Mouse (Mus musculus) midbrain, embryonic 10.5 days (tissue): ENCODE data around the gene Morn1. TPM values are rescaled to one million over a fixed set of nuclear protein-coding genes. Genes with fewer than 3 reads are reported as not detected.
"Not testable (repeated sequence)": the region's sequence is repeated elsewhere in the genome, so short reads cannot be mapped to it uniquely, and the experiment has no call there.

Experiments used
- DNase-seq: peaks from one replicate; pipeline ENCODE4 v3.0.0-alpha.2; 2017; ENCODE audit warnings: low spot score
- H3K27ac ChIP-seq: fragments of 300-500 bp; sonication (generic); replicated peaks from 2 replicates; pipeline ENCODE4 v1.5.1; 2016; ENCODE audit warnings: mild to moderate bottlenecking
- H3K27me3 ChIP-seq: fragments of 300-500 bp; sonication (generic); 2 replicates; pipeline ENCODE4 v1.6.1; 2016; ENCODE audit warnings: low read depth, mild to moderate bottlenecking; ENCODE audit not compliant: poor library complexity, severe bottlenecking
- H3K36me3 ChIP-seq: fragments of 300-500 bp; sonication (generic); 2 replicates; pipeline ENCODE4 v1.6.1; 2016; ENCODE audit warnings: mild to moderate bottlenecking, moderate library complexity
- H3K4me1 ChIP-seq: fragments of 300-500 bp; sonication (generic); 2 replicates; pipeline ENCODE4 v1.6.1; 2016
- H3K4me3 ChIP-seq: fragments of 300-500 bp; sonication (generic); 2 replicates; pipeline ENCODE4 v1.5.1; 2016; ENCODE audit warnings: mild to moderate bottlenecking, moderate library complexity
- H3K9me3 ChIP-seq: fragments of 300-500 bp; sonication (generic); replicated peaks from 2 replicates; pipeline ENCODE4 v1.6.1; 2016; ENCODE audit warnings: mild to moderate bottlenecking
- WGBS: fragments of 180-500 bp; shearing (Covaris S2); methylation state at CpG from one replicate; pipeline ENCODE4 v1.1.7; 2016; 5-methylcytosine and 5-hydroxymethylcytosine counted together
- polyA plus RNA-seq: library from polyadenylated mRNA; unstranded; fragments of >200 nt; fragmentation: Nextera tagmentation; extraction: Ambion mirVana; gene quantifications from 2 replicates; pipeline ENCODE4 v1.2.1, GENCODE M21; 2016

Morn1 gene
- polyA plus RNA-seq, 1 experiment from 2014 or later = 5.1 TPM

GRCm38 (mm10) chr4:155066834-155067522 lies 19.4 kb upstream of the Morn1 start, which contains the start of gene Pex10:
Gene Pex10, plus strand, starts transcription at chr4:155067016.
- peaks cover 33% of the 10 kb centered on the region for H3K4me1 ChIP-seq
- peak within 1 kb of the TSS; percentile 82 for H3K4me3 ChIP-seq
- peak; percentile 98 for DNase-seq
- peaks cover 40% of the 10 kb centered on the region for H3K36me3 ChIP-seq
- H3K27ac ChIP-seq = peak within 1 kb of the TSS; percentile 87
- no peaks in the 10 kb centered on the region for H3K9me3 ChIP-seq
- under 1% methylated on average over 48 of the region's 48 CpGs for WGBS
- no peaks in the 10 kb centered on the region for H3K27me3 ChIP-seq

GRCm38 (mm10) chr4:155068357-155068972 lies 17.9 kb upstream of the Morn1 start:
- no peak for DNase-seq
- no peaks in the 10 kb centered on the region for H3K9me3 ChIP-seq
- WGBS = 95% methylated on average over 20 of the region's 20 CpGs
- H3K27ac ChIP-seq = no peak overlapping the region
- peak overlapping the region; percentile 82 for H3K4me3 ChIP-seq
- H3K4me1 ChIP-seq = peaks cover 33% of the 10 kb centered on the region
- no peaks in the 10 kb centered on the region for H3K27me3 ChIP-seq
- peaks cover 54% of the 10 kb centered on the region for H3K36me3 ChIP-seq

GRCm38 (mm10) chr4:155069191-155069590 lies 17.2 kb upstream of the Morn1 start:
- Histone ChIP-seq H3K9me3 (no peaks in the 10 kb centered on the region), H3K36me3 (peaks cover 62% of the 10 kb centered on the region), H3K27ac (no peak overlapping the region), H3K4me1 (peaks cover 33% of the 10 kb centered on the region), H3K4me3 (no peak overlapping the region; the same call in 1 of the 2 replicates), H3K27me3 (no peaks in the 10 kb centered on the region)
- DNase-seq = no peak
- 91% methylated on average over 6 of the region's 6 CpGs for WGBS

- Histone ChIP-seq H3K36me3 (peaks cover 72% of the 10 kb centered on the region), H3K27me3 (no peaks in the 10 kb centered on the region), H3K4me1 (peaks cover 33% of the 10 kb centered on the region), H3K27ac (no peak overlapping the region), H3K4me3 (no peak overlapping the region), H3K9me3 (no peaks in the 10 kb centered on the region)
- WGBS = 94% methylated on average over 13 of the region's 13 CpGs
- no peak for DNase-seq
These were observed 16.2 kb upstream of the Morn1 start for GRCm38 (mm10) chr4:155070199-155070598.

- Histone ChIP-seq H3K27me3 (no peaks in the 10 kb centered on the region), H3K27ac (no peak overlapping the region), H3K4me1 (peaks cover 29% of the 10 kb centered on the region), H3K36me3 (peaks cover 79% of the 10 kb centered on the region), H3K9me3 (no peaks in the 10 kb centered on the region), H3K4me3 (no peak overlapping the region)
- DNase-seq = no peak
- 92% methylated on average over 5 of the region's 5 CpGs for WGBS
These were observed 15.5 kb upstream of the Morn1 start for GRCm38 (mm10) chr4:155070921-155071320.

GRCm38 (mm10) chr4:155074418-155074817 lies 12.0 kb upstream of the Morn1 start:
- DNase-seq = no peak
- WGBS = 91% methylated on average over 9 of the region's 9 CpGs
- H3K36me3 ChIP-seq = peaks cover 98% of the 10 kb centered on the region
- no peak overlapping the region for H3K27ac ChIP-seq
- H3K4me3 ChIP-seq = no peak overlapping the region
- H3K4me1 ChIP-seq = no peaks in the 10 kb centered on the region
- no peaks in the 10 kb centered on the region for H3K27me3 ChIP-seq
- no peaks in the 10 kb centered on the region for H3K9me3 ChIP-seq

GRCm38 (mm10) chr4:155075137-155075536 lies 11.2 kb upstream of the Morn1 start:
- no peaks in the 10 kb centered on the region for H3K9me3 ChIP-seq
- H3K27ac ChIP-seq = no peak overlapping the region
- H3K4me3 ChIP-seq = no peak overlapping the region
- no peaks in the 10 kb centered on the region for H3K4me1 ChIP-seq
- peaks cover 98% of the 10 kb centered on the region for H3K36me3 ChIP-seq
- no peaks in the 10 kb centered on the region for H3K27me3 ChIP-seq
- WGBS = 92% methylated on average over 9 of the region's 9 CpGs
- DNase-seq = no peak

- Histone ChIP-seq H3K4me1 (no peaks in the 10 kb centered on the region), H3K36me3 (peaks cover 97% of the 10 kb centered on the region), H3K27me3 (no peaks in the 10 kb centered on the region), H3K9me3 (no peaks in the 10 kb centered on the region), H3K4me3 (no peak overlapping the region), H3K27ac (no peak overlapping the region)
- DNase-seq = no peak
- 93% methylated on average over 2 of the region's 2 CpGs for WGBS
These were observed 10.6 kb upstream of the Morn1 start for GRCm38 (mm10) chr4:155075813-155076212.

- WGBS = 91% methylated on average over 9 of the region's 9 CpGs
- peaks cover 96% of the 10 kb centered on the region for H3K36me3 ChIP-seq
- H3K27ac ChIP-seq = no peak overlapping the region
- no peak overlapping the region for H3K4me3 ChIP-seq
- no peaks in the 10 kb centered on the region for H3K9me3 ChIP-seq
- no peaks in the 10 kb centered on the region for H3K27me3 ChIP-seq
- no peak for DNase-seq
- no peaks in the 10 kb centered on the region for H3K4me1 ChIP-seq
These were observed 9.7 kb upstream of the Morn1 start for GRCm38 (mm10) chr4:155076677-155077076.

GRCm38 (mm10) chr4:155078808-155079207 lies 7.6 kb upstream of the Morn1 start:
- peaks cover 96% of the 10 kb centered on the region for H3K36me3 ChIP-seq
- WGBS = 95% methylated on average over 10 of the region's 10 CpGs
- not testable (repeated sequence) for DNase-seq, H3K9me3 ChIP-seq, H3K4me3 ChIP-seq, H3K4me1 ChIP-seq, H3K27ac ChIP-seq, H3K27me3 ChIP-seq

- Histone ChIP-seq H3K36me3 (peaks cover 96% of the 10 kb centered on the region), H3K27me3 (no peaks in the 10 kb centered on the region), H3K27ac (no peak overlapping the region), H3K9me3 (no peaks in the 10 kb centered on the region), H3K4me1 (peaks cover 11% of the 10 kb centered on the region), H3K4me3 (no peak overlapping the region)
- DNase-seq = no peak
- WGBS = 94% methylated on average over 6 of the region's 6 CpGs
These were observed 6.7 kb upstream of the Morn1 start for GRCm38 (mm10) chr4:155079666-155080065.

- Histone ChIP-seq H3K36me3 (peaks cover 58% of the 10 kb centered on the region), H3K27ac (no peak overlapping the region), H3K4me1 (peaks cover 34% of the 10 kb centered on the region), H3K27me3 (no peaks in the 10 kb centered on the region), H3K4me3 (no peak overlapping the region), H3K9me3 (no peaks in the 10 kb centered on the region)
- no peak for DNase-seq
- 91% methylated on average over 4 of the region's 4 CpGs for WGBS
These were observed 2.8 kb upstream of the Morn1 start for GRCm38 (mm10) chr4:155083553-155083952.

- no peak overlapping the region for H3K27ac ChIP-seq
- H3K4me3 ChIP-seq = peak overlapping the region; percentile 82
- peaks cover 57% of the 10 kb centered on the region for H3K36me3 ChIP-seq
- peaks cover 34% of the 10 kb centered on the region for H3K4me1 ChIP-seq
- no peaks in the 10 kb centered on the region for H3K27me3 ChIP-seq
- DNase-seq = no peak
- no peaks in the 10 kb centered on the region for H3K9me3 ChIP-seq
- 97% methylated on average over 7 of the region's 7 CpGs for WGBS
These were observed 2.0 kb upstream of the Morn1 start for GRCm38 (mm10) chr4:155084351-155084750.
